Mouse (Mus musculus) midbrain, embryonic 15.5 days (tissue): ENCODE data around the gene Strip1. TPM values are rescaled to one million over a fixed set of nuclear protein-coding genes. Genes with fewer than 3 reads are reported as not detected.

Source experiments
- polyA plus RNA-seq: library from polyadenylated mRNA; unstranded; fragments of >200 nt; fragmentation: Nextera tagmentation; extraction: Ambion mirVana; gene quantifications from 2 replicates; pipeline ENCODE4 v1.2.1, GENCODE M21; 2015

The Strip1 gene
- polyA plus RNA-seq, 1 experiment from 2014 or later, result 182 TPM

Other genes starting within 250 kb of the Strip1 start
- 8.8 and 9.1 TPM in 2 replicates for gene Kcnc4, start 172.1 kb downstream of the Strip1 start, polyA plus RNA-seq
- gene Slc6a17, start 113.7 kb downstream of the Strip1 start, polyA plus RNA-seq, result 16.6 and 19.2 TPM in 2 replicates
- not detected in 2 replicates for gene Ubl4b, start 76.6 kb downstream of the Strip1 start, polyA plus RNA-seq
- 1.0 and 1.2 TPM in 2 replicates for gene Alx3, start 36.7 kb downstream of the Strip1 start, polyA plus RNA-seq
- gene Gm10961, start 372 bp downstream of the Strip1 start, polyA plus RNA-seq, result not detected in 2 replicates
- gene Ahcyl1, start 64.9 kb upstream of the Strip1 start, polyA plus RNA-seq, result 115 and 117 TPM in 2 replicates
- gene Csf1, start 128.8 kb upstream of the Strip1 start, polyA plus RNA-seq, result 6.7 and 7.9 TPM in 2 replicates
- 0.09 TPM in 1 of 2 replicates, not detected in the other for gene Eps8l3, start 245.5 kb upstream of the Strip1 start, polyA plus RNA-seq